Mouse (Mus musculus) C2C12 (cell line): ENCODE measurements at regions not wholly inside any gene's neighbourhood (a gene's known extent, or its start where the extent isn't known, plus 50 kb on each side); places are given as distances from the start of the nearest gene placed in this dataset.

ENCODE experiments used
- CEBPB ChIP-seq: IDR thresholded peaks from one replicate; pipeline ENCODE4 v1.6.1; 2011; ENCODE audit warnings: low read depth, mild to moderate bottlenecking, control low read depth, moderate library complexity
- CTCF ChIP-seq: IDR thresholded peaks from one replicate; pipeline ENCODE4 v1.5.1; 2011; ENCODE audit not compliant: control insufficient read depth, insufficient read depth, insufficient read length
- MAX ChIP-seq: IDR thresholded peaks from one replicate; pipeline ENCODE4 v1.6.1; 2011; ENCODE audit warnings: mild to moderate bottlenecking, control low read depth
- MYOD1 ChIP-seq: IDR thresholded peaks from one replicate; pipeline ENCODE4 v1.6.1; 2011; ENCODE audit warnings: low read depth; ENCODE audit not compliant: control insufficient read depth, insufficient read length
- USF1 ChIP-seq: IDR thresholded peaks from one replicate; pipeline ENCODE4 v1.6.1; 2011; ENCODE audit warnings: low read depth, mild to moderate bottlenecking, control low read depth, moderate library complexity

- TF ChIP-seq CTCF (no peak), MYOD1 (no peak), CEBPB (no peak), MAX (no peak), USF1 (no peak)
Measured at GRCm38 (mm10) chr13:81975878-81976277, 193.0 kb downstream of the Cetn3 start.
